Mouse (Mus musculus): Measurements from ENCODE around the gene Rita1. TPM values are rescaled to one million over a fixed set of nuclear protein-coding genes. Genes with fewer than 3 reads are reported as not detected.

The Rita1 gene
- polyA plus RNA-seq, 1 experiment from 2014 or later = 16.9 TPM

- ATAC-seq (ENCODE audit: insufficient number of reproducible peaks, insufficient read depth, low FRiP score, low TSS enrichment, low read depth) = peak; percentile 91
- WGBS = under 1% methylated on average over 69 of the region's 69 CpGs
Observed at GRCm38 (mm10) chr5:120612822-120613604, 624 bp upstream of the Rita1 start.

GRCm38 (mm10) chr5:120611416-120611815, 973 bp downstream of the Rita1 start:
- Histone ChIP-seq H3K9ac (replicated peaks) (peak overlapping the region; percentile 58), H3K9me3 (peaks cover 8% of the 10 kb centered on the region; the same call in 1 of the 2 replicates), H3K4me1 (replicated peaks) (peaks cover 16% of the 10 kb centered on the region), H3K27me3 (no peaks in the 10 kb centered on the region), H3K36me3 (peaks cover 40% of the 10 kb centered on the region), H3K4me2 (peak overlapping the region; percentile 79), H3K27ac (no peak overlapping the region), H3K4me3 (replicated peaks) (peak overlapping the region; percentile 60)
- no peak for ATAC-seq (ENCODE audit: insufficient number of reproducible peaks, insufficient read depth, low FRiP score, low TSS enrichment, low read depth)
- 60% methylated on average over 8 of the region's 8 CpGs for WGBS

More at GRCm38 (mm10) chr5:120612822-120613604, 624 bp upstream of the Rita1 start:
- peaks cover 52% of the 10 kb centered on the region for H3K36me3 ChIP-seq
- H3K9ac ChIP-seq (replicated peaks) = peak overlapping the region; percentile 66
- H3K4me1 ChIP-seq (replicated peaks) = peaks cover 16% of the 10 kb centered on the region
- H3K9me3 ChIP-seq = peaks cover 8% of the 10 kb centered on the region; the same call in 1 of the 2 replicates
- no peaks in the 10 kb centered on the region for H3K27me3 ChIP-seq
- H3K27ac ChIP-seq = peak overlapping the region; percentile 82
- peak overlapping the region; percentile 60 for H3K4me3 ChIP-seq (replicated peaks)
- H3K4me2 ChIP-seq = peak overlapping the region; percentile 86

GRCm38 (mm10) chr5:120610906-120611305, 1.5 kb downstream of the Rita1 start:
- Histone ChIP-seq H3K4me2 (peak overlapping the region; percentile 79), H3K4me1 (replicated peaks) (peaks cover 16% of the 10 kb centered on the region), H3K27me3 (no peaks in the 10 kb centered on the region), H3K9ac (replicated peaks) (peak overlapping the region; percentile 58), H3K9me3 (peaks cover 5% of the 10 kb centered on the region; the same call in 1 of the 2 replicates), H3K36me3 (peaks cover 37% of the 10 kb centered on the region), H3K4me3 (replicated peaks) (no peak overlapping the region), H3K27ac (no peak overlapping the region)
- 93% methylated on average over 5 of the region's 5 CpGs for WGBS
- no peak for ATAC-seq (ENCODE audit: insufficient number of reproducible peaks, insufficient read depth, low FRiP score, low TSS enrichment, low read depth)

GRCm38 (mm10) chr5:120609246-120609775, 3.1 kb downstream of the Rita1 start:
- WGBS = 86% methylated on average over 16 of the region's 16 CpGs

GRCm38 (mm10) chr5:120607335-120607734, 5.1 kb downstream of the Rita1 start:
- H3K9me3 ChIP-seq = no peaks in the 10 kb centered on the region
- 78% methylated on average over 3 of the region's 3 CpGs for WGBS

More at GRCm38 (mm10) chr5:120609246-120609775, 3.1 kb downstream of the Rita1 start:
- ATAC-seq (ENCODE audit: insufficient number of reproducible peaks, insufficient read depth, low FRiP score, low TSS enrichment, low read depth) = no peak
- H3K9ac ChIP-seq (replicated peaks) = no peak overlapping the region
- H3K4me3 ChIP-seq (replicated peaks) = no peak overlapping the region
- no peak overlapping the region for H3K4me2 ChIP-seq
- H3K27me3 ChIP-seq = no peaks in the 10 kb centered on the region
- no peaks in the 10 kb centered on the region for H3K9me3 ChIP-seq
- H3K27ac ChIP-seq = no peak overlapping the region
- peaks cover 20% of the 10 kb centered on the region for H3K4me1 ChIP-seq (replicated peaks)
- peaks cover 24% of the 10 kb centered on the region for H3K36me3 ChIP-seq

GRCm38 (mm10) chr5:120606590-120607200, 5.7 kb downstream of the Rita1 start:
- Histone ChIP-seq H3K9me3 (no peaks in the 10 kb centered on the region), H3K4me1 (replicated peaks) (peaks cover 14% of the 10 kb centered on the region), H3K9ac (replicated peaks) (no peak overlapping the region), H3K27ac (no peak overlapping the region), H3K36me3 (peaks cover 24% of the 10 kb centered on the region), H3K4me2 (no peak overlapping the region), H3K27me3 (no peaks in the 10 kb centered on the region), H3K4me3 (replicated peaks) (no peak overlapping the region)
- 64% methylated on average over 25 of the region's 25 CpGs for WGBS
- no peak for ATAC-seq (ENCODE audit: insufficient number of reproducible peaks, insufficient read depth, low FRiP score, low TSS enrichment, low read depth)

More at GRCm38 (mm10) chr5:120607335-120607734, 5.1 kb downstream of the Rita1 start:
- Histone ChIP-seq H3K9ac (replicated peaks) (no peak overlapping the region), H3K4me3 (replicated peaks) (no peak overlapping the region), H3K27ac (no peak overlapping the region), H3K36me3 (peaks cover 24% of the 10 kb centered on the region), H3K4me1 (replicated peaks) (peaks cover 14% of the 10 kb centered on the region), H3K4me2 (no peak overlapping the region), H3K27me3 (no peaks in the 10 kb centered on the region)
- ATAC-seq (ENCODE audit: insufficient number of reproducible peaks, insufficient read depth, low FRiP score, low TSS enrichment, low read depth) = no peak

- H3K4me1 ChIP-seq (replicated peaks) = 0 out of 2 replicates have a peak, but pooled peaks cover 5% of the 10 kb centered on the region
- 1% methylated on average over 7 of the region's 8 CpGs for WGBS
- peak; percentile 54; the same call in 1 of the 2 replicates for ATAC-seq (ENCODE audit: insufficient number of reproducible peaks, insufficient read depth, low FRiP score, low TSS enrichment, low read depth)
- peak overlapping the region; percentile 35 for H3K4me3 ChIP-seq (replicated peaks)
- H3K9me3 ChIP-seq = no peaks in the 10 kb centered on the region
- no peak overlapping the region for H3K27ac ChIP-seq
- H3K27me3 ChIP-seq = no peaks in the 10 kb centered on the region
- peak overlapping the region; percentile 67 for H3K4me2 ChIP-seq
- peak overlapping the region; percentile 40; the same call in 1 of the 2 replicates for H3K9ac ChIP-seq (replicated peaks)
- peaks cover 24% of the 10 kb centered on the region for H3K36me3 ChIP-seq
Observed at GRCm38 (mm10) chr5:120605688-120606087, 6.7 kb downstream of the Rita1 start.

GRCm38 (mm10) chr5:120605241-120605661, 7.1 kb downstream of the Rita1 start:
- no peak for ATAC-seq (ENCODE audit: insufficient number of reproducible peaks, insufficient read depth, low FRiP score, low TSS enrichment, low read depth)
- H3K27ac ChIP-seq = 0 out of 2 replicates have a peak overlapping the region, but pooled peaks have one; percentile 29
- H3K9ac ChIP-seq (replicated peaks) = peak overlapping the region; percentile 40; the same call in 1 of the 2 replicates
- H3K4me3 ChIP-seq (replicated peaks) = peak overlapping the region; percentile 35
- no peaks in the 10 kb centered on the region for H3K27me3 ChIP-seq
- no peaks in the 10 kb centered on the region for H3K9me3 ChIP-seq
- peak overlapping the region; percentile 67 for H3K4me2 ChIP-seq
- H3K4me1 ChIP-seq (replicated peaks) = 0 out of 2 replicates have a peak, but pooled peaks cover 5% of the 10 kb centered on the region
- peaks cover 24% of the 10 kb centered on the region for H3K36me3 ChIP-seq
- WGBS = under 1% methylated on average over 9 of the region's 10 CpGs

GRCm38 (mm10) chr5:120604839-120605238, 7.5 kb downstream of the Rita1 start:
- H3K9ac ChIP-seq (replicated peaks) = peak overlapping the region; percentile 40; the same call in 1 of the 2 replicates
- 4% methylated on average over 6 of the region's 6 CpGs for WGBS
- ATAC-seq (ENCODE audit: insufficient number of reproducible peaks, insufficient read depth, low FRiP score, low TSS enrichment, low read depth) = no peak
- H3K27me3 ChIP-seq = no peaks in the 10 kb centered on the region
- peak overlapping the region; percentile 35 for H3K4me3 ChIP-seq (replicated peaks)
- peak overlapping the region; percentile 67 for H3K4me2 ChIP-seq
- no peak overlapping the region for H3K27ac ChIP-seq
- no peaks in the 10 kb centered on the region for H3K9me3 ChIP-seq
- H3K36me3 ChIP-seq = peaks cover 21% of the 10 kb centered on the region
- H3K4me1 ChIP-seq (replicated peaks) = 0 out of 2 replicates have a peak, but pooled peaks cover 5% of the 10 kb centered on the region

- peaks cover 10% of the 10 kb centered on the region for H3K36me3 ChIP-seq
- H3K27me3 ChIP-seq = no peaks in the 10 kb centered on the region
- 64% methylated on average over 7 of the region's 7 CpGs for WGBS
- no peak for ATAC-seq (ENCODE audit: insufficient number of reproducible peaks, insufficient read depth, low FRiP score, low TSS enrichment, low read depth)
- H3K4me2 ChIP-seq = no peak overlapping the region
- H3K9me3 ChIP-seq = no peaks in the 10 kb centered on the region
- H3K9ac ChIP-seq (replicated peaks) = no peak overlapping the region
- 0 out of 2 replicates have a peak, but pooled peaks cover 5% of the 10 kb centered on the region for H3K4me1 ChIP-seq (replicated peaks)
- no peak overlapping the region for H3K4me3 ChIP-seq (replicated peaks)
- H3K27ac ChIP-seq = no peak overlapping the region
Observed at GRCm38 (mm10) chr5:120603515-120603914, 8.9 kb downstream of the Rita1 start.

GRCm38 (mm10) chr5:120602210-120602609, 10.2 kb downstream of the Rita1 start:
- H3K27me3 ChIP-seq = no peaks in the 10 kb centered on the region
- no peaks in the 10 kb centered on the region for H3K9me3 ChIP-seq
- 83% methylated on average over 12 of the region's 12 CpGs for WGBS
- no peak overlapping the region for H3K4me2 ChIP-seq
- 0 out of 2 replicates have a peak, but pooled peaks cover 5% of the 10 kb centered on the region for H3K4me1 ChIP-seq (replicated peaks)
- no peak overlapping the region for H3K27ac ChIP-seq
- peaks cover 4% of the 10 kb centered on the region; the same call in 1 of the 2 replicates for H3K36me3 ChIP-seq
- no peak overlapping the region for H3K9ac ChIP-seq (replicated peaks)
- ATAC-seq (ENCODE audit: insufficient number of reproducible peaks, insufficient read depth, low FRiP score, low TSS enrichment, low read depth) = no peak
- H3K4me3 ChIP-seq (replicated peaks) = no peak overlapping the region

All from limb, embryonic 12.5 days (tissue).